Mouse (Mus musculus): ENCODE data around the gene Efl1.

DNA sequence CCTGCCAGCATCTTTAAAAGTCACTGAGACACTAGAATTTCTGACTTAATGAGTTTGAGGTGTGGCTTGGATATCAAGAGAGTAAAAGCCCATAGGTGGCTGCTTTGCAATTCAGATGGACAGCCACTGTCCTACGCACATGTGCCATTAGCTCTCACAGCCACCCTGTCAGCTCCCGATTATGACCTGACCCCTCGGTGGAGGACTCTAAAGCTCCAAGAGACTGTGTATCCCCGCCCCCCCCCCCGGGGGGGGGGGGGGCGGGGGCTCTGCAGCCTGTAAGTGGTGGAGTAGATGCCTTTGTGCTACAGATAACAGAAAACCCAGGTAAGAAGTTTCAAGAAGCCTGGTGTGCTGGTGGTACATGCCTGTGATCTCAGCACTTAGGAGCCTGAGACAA, 135.3 kb downstream of the Efl1 start:
- no peak for TF ChIP-seq POLR2A (IDR thresholded peaks at IDR 0.05; ENCODE audit: insufficient read depth, low read length)
- no peak for TF ChIP-seq CTCF (IDR thresholded peaks at IDR 0.05; ENCODE audit: low read depth, low read length)

Data from ES-Bruce4 (cell line).